Mouse (Mus musculus) limb, embryonic 15.5 days (tissue): Measurements from ENCODE around the gene Cfap157. TPM values are rescaled to one million over a fixed set of nuclear protein-coding genes. Genes with fewer than 3 reads are reported as not detected.

Experiments
- ATAC-seq: fragments of 200-750 bp; cut with Nextera tagmentation; 2 replicates; pipeline ENCODE4 v1.8.0; 2017; ENCODE audit warnings: low read depth, moderate TSS enrichment; ENCODE audit not compliant: insufficient number of reproducible peaks, low FRiP score, low TSS enrichment
- H3K27ac ChIP-seq: fragments of 300-500 bp; sonication (generic); 2 replicates; pipeline ENCODE4 v1.5.1; 2015; ENCODE audit warnings: moderate library complexity, mild to moderate bottlenecking, inconsistent platforms
- H3K27me3 ChIP-seq: fragments of 300-500 bp; sonication (generic); 2 replicates; pipeline ENCODE4 v1.6.1; 2015; ENCODE audit warnings: inconsistent platforms
- H3K36me3 ChIP-seq: fragments of 300-500 bp; sonication (generic); 2 replicates; pipeline ENCODE4 v1.6.1; 2015; ENCODE audit warnings: inconsistent platforms
- H3K4me1 ChIP-seq: fragments of 300-500 bp; sonication (generic); 2 replicates; pipeline ENCODE4 v1.6.1; 2015; ENCODE audit warnings: inconsistent platforms
- H3K4me2 ChIP-seq: fragments of 300-500 bp; sonication (generic); 2 replicates; pipeline ENCODE4 v1.6.1; 2015; ENCODE audit warnings: mild to moderate bottlenecking, inconsistent platforms
- H3K4me3 ChIP-seq: fragments of 300-500 bp; sonication (generic); 2 replicates; pipeline ENCODE4 v1.5.1; 2015; ENCODE audit warnings: mild to moderate bottlenecking, inconsistent platforms
- H3K9ac ChIP-seq: fragments of 300-500 bp; sonication (generic); 2 replicates; pipeline ENCODE4 v1.6.1; 2015; ENCODE audit warnings: inconsistent platforms
- H3K9me3 ChIP-seq: fragments of 300-500 bp; sonication (generic); 2 replicates; pipeline ENCODE4 v1.6.1; 2016; ENCODE audit warnings: inconsistent platforms
- WGBS: fragments of 180-500 bp; shearing (Covaris S2); methylation state at CpG from one replicate; pipeline ENCODE4 v1.1.7; 2015; 5-methylcytosine and 5-hydroxymethylcytosine counted together
- polyA plus RNA-seq: library from polyadenylated mRNA; unstranded; fragments of >200 nt; fragmentation: Nextera tagmentation; extraction: Ambion mirVana; gene quantifications from 2 replicates; pipeline ENCODE4 v1.2.1, GENCODE M21; 2015

The Cfap157 gene
- polyA plus RNA-seq, result 0.37 and 1.0 TPM in 2 replicates

- H3K9ac ChIP-seq, result no peak within 1 kb of the TSS
- 64% methylated on average over 4 of the region's 4 CpGs for WGBS
Observed at GRCm38 (mm10) chr2:32784048-32784681, at the start of gene Cfap157. Gene Cfap157, minus strand, starts transcription at chr2:32784428.

GRCm38 (mm10) chr2:32828979-32829676, 44.9 kb upstream of the Cfap157 start:
- Histone ChIP-seq H3K27ac (no peak overlapping the region), H3K4me1 (0 out of 2 replicates have a peak, but pooled peaks cover 7% of the 10 kb centered on the region), H3K27me3 (no peaks in the 10 kb centered on the region), H3K9me3 (no peaks in the 10 kb centered on the region), H3K4me3 (no peak overlapping the region), H3K4me2 (no peak overlapping the region), H3K36me3 (no peaks in the 10 kb centered on the region), H3K9ac (no peak overlapping the region)
- WGBS, result 72% methylated on average over 11 of the region's 11 CpGs
- no peak for ATAC-seq

More at GRCm38 (mm10) chr2:32784048-32784681, at the start of gene Cfap157:
- H3K4me3 ChIP-seq, result no peak within 1 kb of the TSS
- ATAC-seq, result no peak
- H3K27ac ChIP-seq, result no peak within 1 kb of the TSS
- H3K4me2 ChIP-seq, result no peak within 1 kb of the TSS
- H3K36me3 ChIP-seq, result peaks cover 1% of the 10 kb centered on the region; the same call in 1 of the 2 replicates
- no peaks in the 10 kb centered on the region for H3K27me3 ChIP-seq
- no peaks in the 10 kb centered on the region for H3K9me3 ChIP-seq
- H3K4me1 ChIP-seq, result peaks cover 6% of the 10 kb centered on the region; the same call in 1 of the 2 replicates

DNA sequence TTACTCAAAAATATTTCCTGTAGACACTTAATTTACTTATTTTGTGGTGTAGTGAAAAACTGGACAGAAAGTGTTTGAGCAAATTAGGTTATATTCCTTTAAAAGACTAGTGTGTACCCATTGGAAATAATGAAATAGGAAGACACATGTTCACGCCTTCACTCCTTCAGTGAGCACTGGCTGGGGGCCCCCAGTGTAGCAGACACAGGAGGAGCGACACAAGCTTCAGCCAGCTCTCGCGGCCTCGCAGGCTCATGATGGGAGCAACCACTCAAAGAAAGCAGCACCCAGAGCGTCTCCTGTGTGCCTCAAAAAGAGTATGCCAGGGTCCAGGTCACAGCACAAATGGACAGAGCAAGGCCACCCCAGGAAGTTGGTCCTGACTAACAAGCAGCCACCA, 41.6 kb upstream of the Cfap157 start:
- ATAC-seq, result no peak
- H3K4me2 ChIP-seq, result no peak overlapping the region
- H3K4me3 ChIP-seq, result no peak overlapping the region
- no peaks in the 10 kb centered on the region for H3K27me3 ChIP-seq
- no peak overlapping the region for H3K9ac ChIP-seq
- H3K36me3 ChIP-seq, result no peaks in the 10 kb centered on the region
- H3K4me1 ChIP-seq, result no peaks in the 10 kb centered on the region
- 90% methylated on average over 6 of the region's 6 CpGs for WGBS
- no peak overlapping the region for H3K27ac ChIP-seq
- no peaks in the 10 kb centered on the region for H3K9me3 ChIP-seq

DNA sequence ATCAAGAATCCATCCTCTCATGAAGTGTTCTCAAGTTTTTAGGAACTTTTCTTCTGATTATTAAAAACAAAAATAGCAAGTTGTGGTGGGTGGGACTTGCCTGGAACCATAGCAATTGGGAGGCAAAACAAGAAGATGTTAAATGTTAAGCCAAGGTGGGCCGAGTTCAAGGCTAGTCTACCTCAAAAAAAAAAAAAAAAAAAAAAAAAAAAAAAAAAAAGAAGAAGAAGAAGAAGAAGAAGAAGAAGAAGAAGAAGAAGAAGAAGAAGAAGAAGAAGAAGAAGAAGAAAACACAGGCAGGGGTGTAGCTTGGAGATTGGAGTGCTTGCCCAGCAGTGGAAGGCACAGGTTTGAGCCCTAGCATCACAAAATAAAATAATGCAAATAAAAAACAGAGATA, 40.5 kb upstream of the Cfap157 start:
- H3K27me3 ChIP-seq, result no peaks in the 10 kb centered on the region
- no peak overlapping the region for H3K27ac ChIP-seq
- no peak overlapping the region for H3K4me3 ChIP-seq
- H3K4me1 ChIP-seq, result no peaks in the 10 kb centered on the region
- H3K9me3 ChIP-seq, result no peaks in the 10 kb centered on the region
- ATAC-seq, result no peak
- no peak overlapping the region for H3K9ac ChIP-seq
- 76% methylated on average over 1 of the region's 1 CpGs for WGBS
- no peak overlapping the region for H3K4me2 ChIP-seq
- H3K36me3 ChIP-seq, result no peaks in the 10 kb centered on the region

DNA sequence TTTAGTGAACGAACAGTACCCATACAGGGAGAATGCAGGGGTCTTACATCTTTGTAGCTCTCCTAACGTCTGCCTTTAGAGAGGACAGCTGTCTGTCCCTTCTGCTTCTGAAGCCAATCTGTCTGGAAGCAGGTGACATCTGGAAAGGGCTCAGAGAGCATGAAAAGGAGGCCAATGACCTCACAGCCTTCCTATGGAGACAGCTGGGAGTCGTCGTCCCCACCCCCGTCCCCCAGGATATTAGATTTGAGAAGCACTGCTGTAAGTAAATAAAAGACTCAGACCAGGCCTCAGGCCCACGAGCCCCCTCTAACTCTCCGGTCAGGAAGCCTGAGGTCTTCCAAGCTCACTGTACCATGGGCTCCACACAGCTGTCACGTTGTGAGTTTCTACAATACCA, 40.0 kb upstream of the Cfap157 start:
- Histone ChIP-seq H3K27me3 (no peaks in the 10 kb centered on the region), H3K27ac (no peak overlapping the region), H3K4me2 (no peak overlapping the region), H3K9ac (no peak overlapping the region), H3K4me3 (no peak overlapping the region), H3K36me3 (no peaks in the 10 kb centered on the region), H3K4me1 (no peaks in the 10 kb centered on the region), H3K9me3 (no peaks in the 10 kb centered on the region)
- WGBS, result 60% methylated on average over 8 of the region's 8 CpGs
- ATAC-seq, result no peak

- Histone ChIP-seq H3K9ac (no peak overlapping the region), H3K4me2 (no peak overlapping the region), H3K4me3 (no peak overlapping the region), H3K27ac (no peak overlapping the region), H3K27me3 (no peaks in the 10 kb centered on the region), H3K9me3 (no peaks in the 10 kb centered on the region), H3K4me1 (no peaks in the 10 kb centered on the region), H3K36me3 (no peaks in the 10 kb centered on the region)
- 69% methylated on average over 8 of the region's 8 CpGs for WGBS
- no peak for ATAC-seq
Observed at GRCm38 (mm10) chr2:32823579-32824154, 39.4 kb upstream of the Cfap157 start.

GRCm38 (mm10) chr2:32823153-32823552, 38.9 kb upstream of the Cfap157 start:
- Histone ChIP-seq H3K9ac (no peak overlapping the region), H3K4me1 (no peaks in the 10 kb centered on the region), H3K4me2 (no peak overlapping the region), H3K27me3 (no peaks in the 10 kb centered on the region), H3K9me3 (no peaks in the 10 kb centered on the region), H3K27ac (no peak overlapping the region), H3K36me3 (no peaks in the 10 kb centered on the region), H3K4me3 (no peak overlapping the region)
- no peak for ATAC-seq
- 51% methylated on average over 11 of the region's 11 CpGs for WGBS

DNA sequence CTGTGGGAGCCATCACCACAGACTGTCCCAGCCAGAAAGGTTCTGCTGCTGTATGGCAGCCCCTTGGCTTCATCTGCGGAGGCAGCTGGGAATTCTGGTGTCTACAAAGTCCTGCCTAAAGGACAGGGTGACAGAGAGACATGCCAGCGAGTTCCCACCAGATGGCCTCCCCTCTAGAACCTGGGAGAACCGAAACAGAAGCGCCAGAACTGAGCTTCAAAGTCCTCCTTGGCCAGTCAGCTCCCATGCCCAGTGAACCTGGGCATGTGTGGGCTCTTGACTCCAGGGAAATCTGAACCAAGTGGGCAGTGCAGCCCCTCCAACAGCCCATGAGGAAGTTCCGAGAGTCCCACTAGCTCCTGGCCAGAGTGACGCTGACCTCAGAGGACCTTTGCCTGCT, 38.4 kb upstream of the Cfap157 start:
- H3K36me3 ChIP-seq, result no peaks in the 10 kb centered on the region
- no peak overlapping the region for H3K4me2 ChIP-seq
- peaks cover 4% of the 10 kb centered on the region; the same call in 1 of the 2 replicates for H3K4me1 ChIP-seq
- no peak overlapping the region for H3K9ac ChIP-seq
- 82% methylated on average over 6 of the region's 6 CpGs for WGBS
- no peak overlapping the region for H3K27ac ChIP-seq
- no peaks in the 10 kb centered on the region for H3K9me3 ChIP-seq
- H3K4me3 ChIP-seq, result no peak overlapping the region
- no peak for ATAC-seq
- H3K27me3 ChIP-seq, result no peaks in the 10 kb centered on the region

GRCm38 (mm10) chr2:32821041-32821802, 37.0 kb upstream of the Cfap157 start:
- no peaks in the 10 kb centered on the region for H3K36me3 ChIP-seq
- H3K4me3 ChIP-seq, result no peak overlapping the region
- WGBS, result 71% methylated on average over 11 of the region's 11 CpGs
- H3K27ac ChIP-seq, result no peak overlapping the region
- no peak overlapping the region for H3K4me2 ChIP-seq
- H3K9me3 ChIP-seq, result no peaks in the 10 kb centered on the region
- no peak overlapping the region for H3K9ac ChIP-seq
- peaks cover 11% of the 10 kb centered on the region for H3K4me1 ChIP-seq
- no peaks in the 10 kb centered on the region for H3K27me3 ChIP-seq
- no peak for ATAC-seq

DNA sequence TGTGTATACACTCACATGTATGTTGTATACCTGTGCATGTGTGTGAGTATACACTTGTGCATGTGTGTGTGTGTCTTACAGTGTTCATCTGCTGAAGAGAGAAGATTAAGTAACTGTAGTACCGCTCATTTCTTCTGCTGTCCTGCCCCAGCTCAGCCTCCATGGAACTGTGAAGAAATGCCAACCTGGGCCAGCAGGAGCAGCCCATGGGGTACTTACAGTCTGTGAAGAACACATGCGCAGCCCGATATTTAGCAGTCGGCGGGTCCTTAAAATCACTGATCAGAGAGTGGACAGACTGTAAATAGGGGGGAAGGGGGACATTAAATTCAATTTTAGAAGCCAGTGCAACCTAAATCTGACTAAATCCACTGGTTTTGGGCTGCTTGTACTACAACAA, 34.0 kb upstream of the Cfap157 start:
- Histone ChIP-seq H3K9me3 (no peaks in the 10 kb centered on the region), H3K4me3 (no peak overlapping the region), H3K27me3 (no peaks in the 10 kb centered on the region), H3K9ac (no peak overlapping the region), H3K27ac (no peak overlapping the region), H3K36me3 (peaks cover 11% of the 10 kb centered on the region; the same call in 1 of the 2 replicates), H3K4me2 (no peak overlapping the region), H3K4me1 (peaks cover 11% of the 10 kb centered on the region)
- ATAC-seq, result no peak
- 91% methylated on average over 5 of the region's 5 CpGs for WGBS

DNA sequence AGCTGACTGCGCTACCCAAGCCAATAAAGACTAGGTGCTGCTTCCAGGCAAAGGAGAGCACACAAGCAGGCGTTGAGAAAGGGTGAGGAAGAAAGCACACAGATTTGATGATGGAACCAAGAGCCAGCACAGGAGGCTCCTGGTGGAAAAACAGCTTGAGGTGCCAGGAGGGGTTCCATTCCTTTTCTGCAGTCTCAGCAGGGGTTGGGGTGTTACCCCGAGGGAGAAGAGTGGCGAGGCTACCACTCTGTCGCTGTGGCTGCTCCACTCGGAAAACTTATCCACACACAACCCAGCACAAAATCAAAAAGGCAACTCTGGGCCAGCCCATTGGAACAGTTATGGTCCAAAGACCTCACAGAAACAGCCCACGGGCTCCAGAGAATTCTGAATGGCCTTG, 33.4 kb upstream of the Cfap157 start:
- H3K27ac ChIP-seq, result peak overlapping the region; percentile 27
- 44% methylated on average over 7 of the region's 7 CpGs for WGBS
- H3K9ac ChIP-seq, result no peak overlapping the region
- ATAC-seq, result no peak; the same call in 1 of the 2 replicates
- H3K4me3 ChIP-seq, result no peak overlapping the region
- no peaks in the 10 kb centered on the region for H3K27me3 ChIP-seq
- H3K4me1 ChIP-seq, result peaks cover 11% of the 10 kb centered on the region
- no peak overlapping the region for H3K4me2 ChIP-seq
- H3K36me3 ChIP-seq, result peaks cover 16% of the 10 kb centered on the region; the same call in 1 of the 2 replicates
- H3K9me3 ChIP-seq, result no peaks in the 10 kb centered on the region
